Mouse (Mus musculus): ENCODE data around the gene Gm6377. TPM values are rescaled to one million over a fixed set of nuclear protein-coding genes. Genes with fewer than 3 reads are reported as not detected.

The Gm6377 gene
- under 1 TPM; 0.54 to 0.76 TPM for total RNA-seq (2021)
- long read RNA-seq, experiment 1, partial matches to known transcripts = 0 of 1 reads
- long read RNA-seq, experiment 1, other reads (novel, unspliced or antisense) = 0 of 1 reads
- long read RNA-seq, experiment 2 = 0 reads

- DNase-seq (ENCODE audit: low spot score in 2 of 2) = no peak
Measured at GRCm38 (mm10) chrX:109196468-109196867, at the start of gene Gm6377. TSS of gene Gm6377 (plus strand) at chrX:109196756.

GRCm38 (mm10) chrX:109147108-109147507, 49.4 kb upstream of the Gm6377 start:
- DNase-seq (ENCODE audit: low spot score in 2 of 2) = no peak

GRCm38 (mm10) chrX:109151228-109151627, 45.3 kb upstream of the Gm6377 start:
- no peak for DNase-seq (ENCODE audit: low spot score in 2 of 2)

- DNase-seq (ENCODE audit: low spot score in 2 of 2) = no peak
Measured at GRCm38 (mm10) chrX:109160326-109160725, 36.2 kb upstream of the Gm6377 start.

GRCm38 (mm10) chrX:109160901-109161300, 35.7 kb upstream of the Gm6377 start:
- no peak for DNase-seq (ENCODE audit: low spot score in 2 of 2)

- DNase-seq (ENCODE audit: low spot score in 2 of 2) = no peak
Measured at GRCm38 (mm10) chrX:109175038-109175437, 21.5 kb upstream of the Gm6377 start.

- no peak for DNase-seq (ENCODE audit: low spot score in 2 of 2)
Measured at GRCm38 (mm10) chrX:109175470-109175869, 21.1 kb upstream of the Gm6377 start.

GRCm38 (mm10) chrX:109184706-109185478, 11.7 kb upstream of the Gm6377 start:
- no peak for DNase-seq (ENCODE audit: low spot score in 2 of 2)

GRCm38 (mm10) chrX:109189607-109190006, 6.9 kb upstream of the Gm6377 start:
- DNase-seq (ENCODE audit: low spot score in 2 of 2) = no peak

GRCm38 (mm10) chrX:109190969-109191368, 5.6 kb upstream of the Gm6377 start:
- no peak for DNase-seq (ENCODE audit: low spot score in 2 of 2)

- no peak for DNase-seq (ENCODE audit: low spot score in 2 of 2)
Measured at GRCm38 (mm10) chrX:109191436-109191835, 5.1 kb upstream of the Gm6377 start.

- DNase-seq (ENCODE audit: low spot score in 2 of 2) = no peak
Measured at GRCm38 (mm10) chrX:109207843-109208242, 11.3 kb downstream of the Gm6377 start.

GRCm38 (mm10) chrX:109228720-109229119, 32.2 kb downstream of the Gm6377 start:
- DNase-seq (ENCODE audit: low spot score in 2 of 2) = no peak

- no peak for DNase-seq (ENCODE audit: low spot score in 2 of 2)
Measured at GRCm38 (mm10) chrX:109235383-109236036, 39.0 kb downstream of the Gm6377 start.

GRCm38 (mm10) chrX:109238163-109238562, 41.6 kb downstream of the Gm6377 start:
- DNase-seq (ENCODE audit: low spot score in 2 of 2) = no peak

Other genes with a start within 250 kb of the Gm6377 start
- gene Hmgn5, start 183.4 kb upstream of the Gm6377 start, total RNA-seq (2021) = 10 to 100 TPM; 12.8 to 16.1 TPM
- gene Sh3bgrl, start 101.4 kb upstream of the Gm6377 start, total RNA-seq (2021) = 100 to 1,000 TPM; 100 to 108 TPM